Mouse (Mus musculus): ENCODE measurements around the gene Gli2. TPM values are rescaled to one million over a fixed set of nuclear protein-coding genes. Genes with fewer than 3 reads are reported as not detected.

Gli2 gene
- polyA plus RNA-seq, 1 experiment from 2014 or later = 12.2 TPM

- no peak overlapping the region for H3K27ac ChIP-seq (ENCODE audit: low read depth, low read length)
- ATAC-seq (ENCODE audit: insufficient read depth, low FRiP score, low TSS enrichment) (no peak), DNase-seq (ENCODE audit: low spot score) (no peak)
- H3K9ac ChIP-seq (ENCODE audit: low read length) = no peak overlapping the region
- no peaks in the 10 kb centered on the region for H3K9me3 ChIP-seq (ENCODE audit: control insufficient read depth, low read length)
- no peaks in the 10 kb centered on the region for H3K36me3 ChIP-seq (ENCODE audit: control insufficient read depth, insufficient read depth, low read length)
- 82% methylated on average over 7 of the region's 7 CpGs for WGBS
- H3K4me2 ChIP-seq (ENCODE audit: low read depth) = no peak overlapping the region
- H3K4me1 ChIP-seq (ENCODE audit: control insufficient read depth, insufficient read depth, low read length) = no peaks in the 10 kb centered on the region
- H3K27me3 ChIP-seq (ENCODE audit: control insufficient read depth, insufficient read depth, low read length) = no peaks in the 10 kb centered on the region
- no peak overlapping the region for H3K4me3 ChIP-seq (ENCODE audit: low read depth, low read length)
Observed at GRCm38 (mm10) chr1:119077933-119078332, 24.5 kb upstream of the Gli2 start.

DNA sequence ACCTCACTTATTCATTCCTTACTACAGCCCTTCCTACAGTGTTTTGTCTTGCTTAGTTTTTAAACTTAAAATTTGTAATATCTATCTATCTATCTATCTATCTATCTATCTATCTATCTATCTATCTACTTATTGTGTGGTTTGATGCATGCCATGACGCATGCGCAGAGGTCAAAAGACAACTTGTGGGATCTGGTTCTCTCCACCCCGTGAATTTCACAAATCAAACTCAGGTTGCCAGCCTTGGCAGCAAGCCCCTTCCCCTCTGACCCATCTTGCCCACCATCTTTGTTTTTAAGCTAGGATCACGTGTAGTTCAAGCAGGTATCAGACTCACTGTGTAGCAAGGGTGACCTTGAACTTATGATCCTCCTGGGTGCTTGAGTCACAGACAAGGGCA is 22.9 kb upstream of the Gli2 start:
- 74% methylated on average over 4 of the region's 4 CpGs for WGBS
- DNase-seq (ENCODE audit: low spot score) = no peak
- H3K4me2 ChIP-seq (ENCODE audit: low read depth) = no peak overlapping the region

DNA sequence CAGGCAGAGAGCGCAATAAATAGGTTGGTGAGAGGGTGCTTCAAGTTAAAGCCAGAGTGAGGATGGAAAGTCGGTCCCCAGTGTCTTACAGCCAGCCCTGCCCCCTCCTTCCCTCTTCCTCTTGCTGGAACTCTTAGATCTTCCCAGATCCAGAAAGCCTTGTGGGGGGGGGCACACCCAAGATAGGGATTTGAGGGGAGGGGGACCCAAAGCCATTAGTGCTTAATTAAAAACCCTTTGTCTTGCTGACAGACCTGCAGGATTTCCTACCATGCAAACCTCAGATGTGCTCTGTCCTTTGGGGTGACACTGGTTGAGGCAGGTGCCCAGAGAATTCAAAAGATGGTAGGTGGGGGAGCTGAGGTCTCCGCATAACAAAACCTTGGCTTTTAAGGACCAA is 22.5 kb upstream of the Gli2 start:
- ATAC-seq (ENCODE audit: insufficient read depth, low FRiP score, low TSS enrichment) = no peak
- Histone ChIP-seq H3K4me2 (ENCODE audit: low read depth) (no peak overlapping the region), H3K4me3 (ENCODE audit: low read depth, low read length) (no peak overlapping the region), H3K36me3 (ENCODE audit: control insufficient read depth, insufficient read depth, low read length) (no peaks in the 10 kb centered on the region), H3K27me3 (ENCODE audit: control insufficient read depth, insufficient read depth, low read length) (no peaks in the 10 kb centered on the region), H3K9me3 (ENCODE audit: control insufficient read depth, low read length) (no peaks in the 10 kb centered on the region), H3K9ac (ENCODE audit: low read length) (no peak overlapping the region), H3K27ac (ENCODE audit: low read depth, low read length) (no peak overlapping the region), H3K4me1 (ENCODE audit: control insufficient read depth, insufficient read depth, low read length) (no peaks in the 10 kb centered on the region)
- no peak for DNase-seq (ENCODE audit: low spot score)
- 26% methylated on average over 3 of the region's 3 CpGs for WGBS

More for the DNA sequence above, 22.9 kb upstream of the Gli2 start:
- Histone ChIP-seq H3K27me3 (ENCODE audit: control insufficient read depth, insufficient read depth, low read length) (no peaks in the 10 kb centered on the region), H3K36me3 (ENCODE audit: control insufficient read depth, insufficient read depth, low read length) (no peaks in the 10 kb centered on the region), H3K4me1 (ENCODE audit: control insufficient read depth, insufficient read depth, low read length) (no peaks in the 10 kb centered on the region), H3K9me3 (ENCODE audit: control insufficient read depth, low read length) (no peaks in the 10 kb centered on the region), H3K9ac (ENCODE audit: low read length) (no peak overlapping the region), H3K27ac (ENCODE audit: low read depth, low read length) (no peak overlapping the region), H3K4me3 (ENCODE audit: low read depth, low read length) (no peak overlapping the region)
- no peak for ATAC-seq (ENCODE audit: insufficient read depth, low FRiP score, low TSS enrichment)

GRCm38 (mm10) chr1:119075500-119075899 is 22.1 kb upstream of the Gli2 start:
- H3K9ac ChIP-seq (ENCODE audit: low read length) = no peak overlapping the region
- no peaks in the 10 kb centered on the region for H3K27me3 ChIP-seq (ENCODE audit: control insufficient read depth, insufficient read depth, low read length)
- no peak overlapping the region for H3K27ac ChIP-seq (ENCODE audit: low read depth, low read length)
- H3K4me1 ChIP-seq (ENCODE audit: control insufficient read depth, insufficient read depth, low read length) = no peaks in the 10 kb centered on the region
- no peak overlapping the region for H3K4me3 ChIP-seq (ENCODE audit: low read depth, low read length)
- H3K36me3 ChIP-seq (ENCODE audit: control insufficient read depth, insufficient read depth, low read length) = no peaks in the 10 kb centered on the region
- 36% methylated on average over 7 of the region's 7 CpGs for WGBS
- ATAC-seq (ENCODE audit: insufficient read depth, low FRiP score, low TSS enrichment) = no peak
- H3K4me2 ChIP-seq (ENCODE audit: low read depth) = no peak overlapping the region
- no peak for DNase-seq (ENCODE audit: low spot score)
- no peaks in the 10 kb centered on the region for H3K9me3 ChIP-seq (ENCODE audit: control insufficient read depth, low read length)

DNA sequence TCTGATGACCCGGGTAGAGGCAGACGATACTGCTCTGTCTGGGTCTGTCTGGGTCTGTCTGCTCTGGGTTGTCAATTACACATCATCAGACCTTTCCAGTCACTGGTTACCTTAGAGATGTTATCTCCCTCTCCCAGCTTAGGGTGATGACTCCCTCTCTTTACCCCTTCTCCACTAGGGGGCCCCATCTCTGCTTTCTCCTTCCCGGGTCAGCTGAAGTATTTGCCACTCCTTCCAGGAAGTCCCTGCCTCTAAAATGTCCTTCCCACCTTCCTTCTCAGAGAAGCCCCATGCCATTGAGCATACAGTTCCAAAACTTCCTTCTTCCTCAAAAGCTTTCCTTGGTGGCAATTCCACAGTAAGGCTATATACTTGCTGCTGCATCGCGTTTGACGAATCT is 21.5 kb upstream of the Gli2 start:
- H3K4me3 ChIP-seq (ENCODE audit: low read depth, low read length) = no peak overlapping the region
- H3K9me3 ChIP-seq (ENCODE audit: control insufficient read depth, low read length) = no peaks in the 10 kb centered on the region
- no peaks in the 10 kb centered on the region for H3K36me3 ChIP-seq (ENCODE audit: control insufficient read depth, insufficient read depth, low read length)
- no peaks in the 10 kb centered on the region for H3K27me3 ChIP-seq (ENCODE audit: control insufficient read depth, insufficient read depth, low read length)
- no peak overlapping the region for H3K27ac ChIP-seq (ENCODE audit: low read depth, low read length)
- no peaks in the 10 kb centered on the region for H3K4me1 ChIP-seq (ENCODE audit: control insufficient read depth, insufficient read depth, low read length)
- peak; percentile 22 for DNase-seq (ENCODE audit: low spot score)
- H3K9ac ChIP-seq (ENCODE audit: low read length) = no peak overlapping the region
- no peak for ATAC-seq (ENCODE audit: insufficient read depth, low FRiP score, low TSS enrichment)
- no peak overlapping the region for H3K4me2 ChIP-seq (ENCODE audit: low read depth)
- 69% methylated on average over 6 of the region's 6 CpGs for WGBS

DNA sequence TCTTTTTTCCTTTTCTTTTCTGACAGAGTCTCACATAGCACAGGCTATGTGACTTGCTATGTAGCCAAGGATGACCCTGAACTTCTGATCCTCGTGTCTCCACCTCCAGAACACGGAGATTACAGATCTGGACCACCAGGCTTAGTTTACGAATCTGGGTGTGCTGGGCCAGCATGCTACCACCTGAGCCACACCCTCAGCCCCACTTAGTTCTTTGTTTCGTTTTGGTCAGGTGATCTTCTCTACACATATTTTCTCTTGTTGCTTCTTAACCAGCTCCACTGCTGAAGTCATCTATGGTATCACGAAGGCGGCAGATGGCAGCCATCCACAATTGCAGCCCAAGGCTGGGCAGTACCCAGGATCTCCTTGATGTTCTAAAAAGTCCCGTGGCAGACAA is 20.5 kb upstream of the Gli2 start:
- no peaks in the 10 kb centered on the region for H3K4me1 ChIP-seq (ENCODE audit: control insufficient read depth, insufficient read depth, low read length)
- no peak overlapping the region for H3K27ac ChIP-seq (ENCODE audit: low read depth, low read length)
- H3K27me3 ChIP-seq (ENCODE audit: control insufficient read depth, insufficient read depth, low read length) = no peaks in the 10 kb centered on the region
- H3K9ac ChIP-seq (ENCODE audit: low read length) = no peak overlapping the region
- 85% methylated on average over 7 of the region's 7 CpGs for WGBS
- H3K4me3 ChIP-seq (ENCODE audit: low read depth, low read length) = no peak overlapping the region
- no peaks in the 10 kb centered on the region for H3K36me3 ChIP-seq (ENCODE audit: control insufficient read depth, insufficient read depth, low read length)
- ATAC-seq (ENCODE audit: insufficient read depth, low FRiP score, low TSS enrichment) (no peak), DNase-seq (ENCODE audit: low spot score) (no peak)
- no peaks in the 10 kb centered on the region for H3K9me3 ChIP-seq (ENCODE audit: control insufficient read depth, low read length)
- H3K4me2 ChIP-seq (ENCODE audit: low read depth) = no peak overlapping the region

DNA sequence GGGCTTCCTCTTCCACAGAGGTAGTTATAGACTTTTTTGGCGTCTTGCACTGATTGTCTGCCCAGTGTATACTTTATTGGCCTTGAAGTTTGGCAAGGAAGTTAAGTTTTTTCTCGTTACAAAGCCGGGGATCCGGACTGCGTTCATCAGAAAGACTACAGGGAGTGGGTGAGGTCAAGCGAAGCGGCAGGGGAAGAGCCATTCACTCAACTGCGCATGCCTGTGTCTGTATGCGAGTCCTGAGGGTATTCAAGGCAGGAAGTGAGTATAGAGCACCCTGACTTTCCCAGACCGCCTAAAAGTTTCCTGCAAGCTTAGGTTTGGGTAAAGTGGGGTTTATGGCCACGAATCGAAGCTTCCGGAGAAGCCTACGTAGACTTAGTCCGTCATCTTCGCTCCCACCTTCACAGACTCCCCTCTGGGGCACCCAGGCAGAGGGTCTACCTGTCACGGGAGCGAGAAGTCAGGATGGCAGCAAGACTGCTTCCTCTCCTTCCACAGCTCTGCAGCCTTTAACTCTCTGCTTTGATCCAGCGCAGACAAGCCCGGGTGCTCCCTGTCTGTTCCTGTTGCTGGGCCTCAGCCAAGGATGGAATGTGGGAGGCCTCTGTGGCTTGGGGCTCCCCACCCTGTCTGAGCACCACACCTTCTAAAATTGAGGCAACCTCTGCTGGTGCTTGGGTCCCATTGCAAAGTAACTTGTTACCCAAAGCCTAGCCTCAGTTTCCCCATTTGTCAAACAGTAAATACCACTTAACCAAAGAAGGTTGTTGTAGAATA is 11.7 kb upstream of the Gli2 start:
- Histone ChIP-seq H3K27me3 (ENCODE audit: control insufficient read depth, insufficient read depth, low read length) (no peaks in the 10 kb centered on the region), H3K9me3 (ENCODE audit: control insufficient read depth, low read length) (no peaks in the 10 kb centered on the region), H3K4me2 (ENCODE audit: low read depth) (no peak overlapping the region), H3K9ac (ENCODE audit: low read length) (no peak overlapping the region), H3K27ac (ENCODE audit: low read depth, low read length) (no peak overlapping the region), H3K36me3 (ENCODE audit: control insufficient read depth, insufficient read depth, low read length) (no peaks in the 10 kb centered on the region), H3K4me3 (ENCODE audit: low read depth, low read length) (no peak overlapping the region), H3K4me1 (ENCODE audit: control insufficient read depth, insufficient read depth, low read length) (no peaks in the 10 kb centered on the region)
- no peak for ATAC-seq (ENCODE audit: insufficient read depth, low FRiP score, low TSS enrichment)
- WGBS = 85% methylated on average over 20 of the region's 20 CpGs
- no peak for DNase-seq (ENCODE audit: low spot score)

DNA sequence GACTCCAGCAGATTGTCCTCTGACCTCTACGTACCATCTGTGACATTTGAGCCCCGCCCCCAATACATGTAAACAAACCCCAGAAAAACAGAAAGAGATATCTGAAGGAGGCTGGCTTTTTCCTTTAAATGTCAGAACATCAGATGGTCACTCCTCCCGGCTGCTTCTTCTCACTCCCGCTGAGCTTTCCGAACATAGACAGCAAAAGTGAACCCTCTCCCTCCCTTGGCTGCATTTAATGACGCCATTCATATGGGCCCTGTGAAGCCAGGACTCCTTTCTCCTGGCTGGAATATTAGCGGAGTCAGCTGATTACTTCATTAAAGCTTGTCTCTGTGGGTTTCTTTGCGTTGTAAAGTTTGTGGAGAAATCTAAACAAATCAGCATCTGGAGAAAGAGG is 3.1 kb upstream of the Gli2 start:
- no peak overlapping the region for H3K4me2 ChIP-seq (ENCODE audit: low read depth)
- H3K9ac ChIP-seq (ENCODE audit: low read length) = no peak overlapping the region
- H3K4me3 ChIP-seq (ENCODE audit: low read depth, low read length) = no peak overlapping the region
- H3K27me3 ChIP-seq (ENCODE audit: control insufficient read depth, insufficient read depth, low read length) = no peaks in the 10 kb centered on the region
- H3K4me1 ChIP-seq (ENCODE audit: control insufficient read depth, insufficient read depth, low read length) = peaks cover 12% of the 10 kb centered on the region
- no peaks in the 10 kb centered on the region for H3K36me3 ChIP-seq (ENCODE audit: control insufficient read depth, insufficient read depth, low read length)
- DNase-seq (ENCODE audit: low spot score) = no peak
- no peak overlapping the region for H3K27ac ChIP-seq (ENCODE audit: low read depth, low read length)
- no peaks in the 10 kb centered on the region for H3K9me3 ChIP-seq (ENCODE audit: control insufficient read depth, low read length)
- ATAC-seq (ENCODE audit: insufficient read depth, low FRiP score, low TSS enrichment) = no peak
- 65% methylated on average over 8 of the region's 8 CpGs for WGBS

GRCm38 (mm10) chr1:119055801-119056200 is 2.4 kb upstream of the Gli2 start:
- Histone ChIP-seq H3K4me1 (ENCODE audit: control insufficient read depth, insufficient read depth, low read length) (peaks cover 18% of the 10 kb centered on the region), H3K27ac (ENCODE audit: low read depth, low read length) (no peak overlapping the region), H3K36me3 (ENCODE audit: control insufficient read depth, insufficient read depth, low read length) (no peaks in the 10 kb centered on the region), H3K4me3 (ENCODE audit: low read depth, low read length) (no peak overlapping the region), H3K4me2 (ENCODE audit: low read depth) (no peak overlapping the region), H3K9ac (ENCODE audit: low read length) (no peak overlapping the region), H3K9me3 (ENCODE audit: control insufficient read depth, low read length) (no peaks in the 10 kb centered on the region), H3K27me3 (ENCODE audit: control insufficient read depth, insufficient read depth, low read length) (no peaks in the 10 kb centered on the region)
- DNase-seq (ENCODE audit: low spot score) (no peak), ATAC-seq (ENCODE audit: insufficient read depth, low FRiP score, low TSS enrichment) (no peak)
- WGBS = 84% methylated on average over 4 of the region's 4 CpGs

Data from neural tube, embryonic 11.5 days (tissue).